Mouse (Mus musculus): Measurements from ENCODE around the gene Snx10. TPM values are rescaled to one million over a fixed set of nuclear protein-coding genes. Genes with fewer than 3 reads are reported as not detected.

Snx10 gene
- polyA plus RNA-seq, 1 experiment = 1.1 TPM

DNA sequence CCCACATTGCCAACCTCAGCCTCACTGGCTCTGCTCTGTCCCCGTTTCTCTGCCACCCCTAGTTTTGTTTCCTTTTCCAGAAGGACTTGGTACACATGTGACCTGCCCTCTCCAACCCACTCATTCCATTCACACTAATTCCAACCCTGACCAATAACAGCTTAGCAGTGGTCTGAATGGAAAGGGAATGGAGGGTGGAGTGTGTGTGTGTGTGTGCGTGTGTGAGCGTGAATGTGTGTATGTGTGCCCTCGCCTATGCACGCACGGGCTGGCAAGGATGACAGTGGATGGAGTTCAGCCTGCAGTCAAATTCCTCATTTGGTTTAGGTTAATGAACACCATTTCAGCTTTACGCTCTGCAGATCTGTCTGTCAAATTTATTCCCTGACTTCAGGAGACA lies 74.4 kb downstream of the Snx10 start:
- H3K27me3 ChIP-seq (ENCODE audit: control insufficient read depth, insufficient read depth, insufficient read length) = no peaks in the 10 kb centered on the region
- H3K36me3 ChIP-seq (ENCODE audit: control insufficient read depth, insufficient read depth) = no peaks in the 10 kb centered on the region
- no peak for TF ChIP-seq FOSL1 (IDR thresholded peaks at IDR 0.05; ENCODE audit: insufficient read depth, low read length, poor library complexity, severe bottlenecking)
- no peak for TF ChIP-seq MYOD1 (IDR thresholded peaks at IDR 0.05; ENCODE audit: control insufficient read depth, insufficient read length, low read depth)
- TF ChIP-seq CEBPB (IDR thresholded peaks at IDR 0.05; ENCODE audit: low read depth) = no peak
- TF ChIP-seq MAX (IDR thresholded peaks at IDR 0.05) = no peak
- no peak for TF ChIP-seq CTCF (IDR thresholded peaks at IDR 0.05; ENCODE audit: control insufficient read depth, insufficient read depth, insufficient read length)
- TF ChIP-seq MYOG (IDR thresholded peaks at IDR 0.05; ENCODE audit: control insufficient read depth, extremely low read depth, insufficient read length) = no peak

GRCm38 (mm10) chr6:51600412-51600811 lies 76.7 kb downstream of the Snx10 start:
- Histone ChIP-seq H3K4me3 (ENCODE audit: insufficient read depth, poor library complexity, severe bottlenecking) (no peak overlapping the region), H3K36me3 (ENCODE audit: control insufficient read depth, insufficient read depth) (no peaks in the 10 kb centered on the region), H3K79me3 (ENCODE audit: low read depth) (no peaks in the 10 kb centered on the region), H3K27me3 (ENCODE audit: control insufficient read depth, insufficient read depth, insufficient read length) (no peaks in the 10 kb centered on the region), H3ac (ENCODE audit: control insufficient read depth, insufficient read length, low read depth) (no peak overlapping the region), H3K79me2 (ENCODE audit: control insufficient read depth, insufficient read depth) (no peaks in the 10 kb centered on the region)
- TF ChIP-seq CTCF (IDR thresholded peaks at IDR 0.05; ENCODE audit: control insufficient read depth, insufficient read depth, insufficient read length) (no peak), USF1 (IDR thresholded peaks at IDR 0.05; ENCODE audit: low read depth) (no peak), MAX (IDR thresholded peaks at IDR 0.05) (no peak), MYOG (IDR thresholded peaks at IDR 0.05; ENCODE audit: control insufficient read depth, extremely low read depth, insufficient read length) (no peak), FOSL1 (IDR thresholded peaks at IDR 0.05; ENCODE audit: insufficient read depth, low read length, poor library complexity, severe bottlenecking) (no peak), CEBPB (IDR thresholded peaks at IDR 0.05; ENCODE audit: low read depth) (no peak), MYOD1 (IDR thresholded peaks at IDR 0.05; ENCODE audit: control insufficient read depth, insufficient read length, low read depth) (no peak)

More for the DNA sequence above, 74.4 kb downstream of the Snx10 start:
- H3K79me3 ChIP-seq (ENCODE audit: low read depth) = no peaks in the 10 kb centered on the region
- H3K79me2 ChIP-seq (ENCODE audit: control insufficient read depth, insufficient read depth) = no peaks in the 10 kb centered on the region
- no peak overlapping the region for H3ac ChIP-seq (ENCODE audit: control insufficient read depth, insufficient read length, low read depth)
- H3K4me3 ChIP-seq (ENCODE audit: insufficient read depth, poor library complexity, severe bottlenecking) = no peak overlapping the region

GRCm38 (mm10) chr6:51602341-51602740 lies 78.6 kb downstream of the Snx10 start:
- H3K79me3 ChIP-seq (ENCODE audit: low read depth) = no peaks in the 10 kb centered on the region
- no peaks in the 10 kb centered on the region for H3K79me2 ChIP-seq (ENCODE audit: control insufficient read depth, insufficient read depth)
- no peak for TF ChIP-seq MAX (IDR thresholded peaks at IDR 0.05)
- no peak for TF ChIP-seq USF1 (IDR thresholded peaks at IDR 0.05; ENCODE audit: low read depth)
- TF ChIP-seq MYOD1 (IDR thresholded peaks at IDR 0.05; ENCODE audit: control insufficient read depth, insufficient read length, low read depth) = no peak
- no peak for TF ChIP-seq FOSL1 (IDR thresholded peaks at IDR 0.05; ENCODE audit: insufficient read depth, low read length, poor library complexity, severe bottlenecking)
- TF ChIP-seq CEBPB (IDR thresholded peaks at IDR 0.05; ENCODE audit: low read depth) = no peak
- TF ChIP-seq MYOG (IDR thresholded peaks at IDR 0.05; ENCODE audit: control insufficient read depth, extremely low read depth, insufficient read length) = no peak
- TF ChIP-seq CTCF (IDR thresholded peaks at IDR 0.05; ENCODE audit: control insufficient read depth, insufficient read depth, insufficient read length) = no peak
- H3K4me3 ChIP-seq (ENCODE audit: insufficient read depth, poor library complexity, severe bottlenecking) = no peak overlapping the region
- H3K27me3 ChIP-seq (ENCODE audit: control insufficient read depth, insufficient read depth, insufficient read length) = no peaks in the 10 kb centered on the region
- H3K36me3 ChIP-seq (ENCODE audit: control insufficient read depth, insufficient read depth) = no peaks in the 10 kb centered on the region
- no peak overlapping the region for H3ac ChIP-seq (ENCODE audit: control insufficient read depth, insufficient read length, low read depth)

DNA sequence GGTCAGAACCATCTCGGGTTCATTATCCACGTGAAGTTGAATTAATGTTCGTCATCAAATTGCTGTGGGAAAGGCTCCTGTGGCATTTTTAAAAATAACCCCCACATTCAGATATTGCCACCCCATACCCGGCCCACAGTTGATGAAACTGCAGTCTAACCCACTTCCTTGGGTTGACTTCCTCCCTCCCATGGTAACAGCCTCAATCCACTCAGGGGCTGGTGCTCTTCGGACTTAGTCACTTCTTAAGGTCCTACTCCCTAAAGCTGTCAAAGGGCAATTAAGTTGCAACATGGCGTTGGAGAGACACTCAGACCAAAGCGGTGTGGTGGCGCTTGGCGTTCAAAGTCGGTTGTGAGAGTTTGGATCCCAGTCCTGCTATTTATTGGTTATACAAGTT lies 80.0 kb downstream of the Snx10 start:
- H3K27me3 ChIP-seq (ENCODE audit: control insufficient read depth, insufficient read depth, insufficient read length) = no peaks in the 10 kb centered on the region
- no peaks in the 10 kb centered on the region for H3K79me3 ChIP-seq (ENCODE audit: low read depth)
- H3K36me3 ChIP-seq (ENCODE audit: control insufficient read depth, insufficient read depth) = no peaks in the 10 kb centered on the region
- TF ChIP-seq CTCF (IDR thresholded peaks at IDR 0.05; ENCODE audit: control insufficient read depth, insufficient read depth, insufficient read length) (no peak), MAX (IDR thresholded peaks at IDR 0.05) (no peak), FOSL1 (IDR thresholded peaks at IDR 0.05; ENCODE audit: insufficient read depth, low read length, poor library complexity, severe bottlenecking) (no peak), MYOG (IDR thresholded peaks at IDR 0.05; ENCODE audit: control insufficient read depth, extremely low read depth, insufficient read length) (no peak), MYOD1 (IDR thresholded peaks at IDR 0.05; ENCODE audit: control insufficient read depth, insufficient read length, low read depth) (no peak), USF1 (IDR thresholded peaks at IDR 0.05; ENCODE audit: low read depth) (no peak), CEBPB (IDR thresholded peaks at IDR 0.05; ENCODE audit: low read depth) (no peak)
- no peak overlapping the region for H3ac ChIP-seq (ENCODE audit: control insufficient read depth, insufficient read length, low read depth)
- H3K4me3 ChIP-seq (ENCODE audit: insufficient read depth, poor library complexity, severe bottlenecking) = no peak overlapping the region
- H3K79me2 ChIP-seq (ENCODE audit: control insufficient read depth, insufficient read depth) = no peaks in the 10 kb centered on the region

- H3ac ChIP-seq (ENCODE audit: control insufficient read depth, insufficient read length, low read depth) = no peak overlapping the region
- no peaks in the 10 kb centered on the region for H3K79me2 ChIP-seq (ENCODE audit: control insufficient read depth, insufficient read depth)
- H3K4me3 ChIP-seq (ENCODE audit: insufficient read depth, poor library complexity, severe bottlenecking) = no peak overlapping the region
- H3K27me3 ChIP-seq (ENCODE audit: control insufficient read depth, insufficient read depth, insufficient read length) = peaks cover 3% of the 10 kb centered on the region
- no peaks in the 10 kb centered on the region for H3K79me3 ChIP-seq (ENCODE audit: low read depth)
- TF ChIP-seq FOSL1 (IDR thresholded peaks at IDR 0.05; ENCODE audit: insufficient read depth, low read length, poor library complexity, severe bottlenecking) = no peak
- TF ChIP-seq MYOD1 (IDR thresholded peaks at IDR 0.05; ENCODE audit: control insufficient read depth, insufficient read length, low read depth) = no peak
- TF ChIP-seq MYOG (IDR thresholded peaks at IDR 0.05; ENCODE audit: control insufficient read depth, extremely low read depth, insufficient read length) = no peak
- TF ChIP-seq CTCF (IDR thresholded peaks at IDR 0.05; ENCODE audit: control insufficient read depth, insufficient read depth, insufficient read length) = no peak
- H3K36me3 ChIP-seq (ENCODE audit: control insufficient read depth, insufficient read depth) = no peaks in the 10 kb centered on the region
These were observed 82.5 kb downstream of the Snx10 start for GRCm38 (mm10) chr6:51606245-51606644.

- Histone ChIP-seq H3K27me3 (ENCODE audit: control insufficient read depth, insufficient read depth, insufficient read length) (peaks cover 3% of the 10 kb centered on the region), H3ac (ENCODE audit: control insufficient read depth, insufficient read length, low read depth) (no peak overlapping the region), H3K4me3 (ENCODE audit: insufficient read depth, poor library complexity, severe bottlenecking) (no peak overlapping the region), H3K79me3 (ENCODE audit: low read depth) (no peaks in the 10 kb centered on the region), H3K36me3 (ENCODE audit: control insufficient read depth, insufficient read depth) (no peaks in the 10 kb centered on the region), H3K79me2 (ENCODE audit: control insufficient read depth, insufficient read depth) (no peaks in the 10 kb centered on the region)
- TF ChIP-seq MAX (IDR thresholded peaks at IDR 0.05) = no peak
- TF ChIP-seq CTCF (IDR thresholded peaks at IDR 0.05; ENCODE audit: control insufficient read depth, insufficient read depth, insufficient read length) = no peak
- TF ChIP-seq MYOG (IDR thresholded peaks at IDR 0.05; ENCODE audit: control insufficient read depth, extremely low read depth, insufficient read length) = no peak
- no peak for TF ChIP-seq MYOD1 (IDR thresholded peaks at IDR 0.05; ENCODE audit: control insufficient read depth, insufficient read length, low read depth)
- TF ChIP-seq CEBPB (IDR thresholded peaks at IDR 0.05; ENCODE audit: low read depth) = no peak
- no peak for TF ChIP-seq USF1 (IDR thresholded peaks at IDR 0.05; ENCODE audit: low read depth)
- no peak for TF ChIP-seq FOSL1 (IDR thresholded peaks at IDR 0.05; ENCODE audit: insufficient read depth, low read length, poor library complexity, severe bottlenecking)
These were observed 83.1 kb downstream of the Snx10 start for GRCm38 (mm10) chr6:51606803-51607202.
